Mouse (Mus musculus) MEL (cell line): ENCODE measurements around the gene Nr4a1. TPM values are rescaled to one million over a fixed set of nuclear protein-coding genes. Genes with fewer than 3 reads are reported as not detected.

ENCODE experiments used
- DNase-seq: peaks from one replicate; pipeline ENCODE4 v3.0.0; 2011; ENCODE audit warnings: low read depth, low spot score
- H3K27ac ChIP-seq: 2 replicates; pipeline ENCODE4 v1.5.1; 2012; ENCODE audit warnings: low read depth, mild to moderate bottlenecking, control low read depth, low read length, moderate library complexity; ENCODE audit not compliant: control insufficient read depth
- H3K27me3 ChIP-seq, 2 experiments: fragments of 150-350 bp in 1 of 2; sonication (generic) in 1 of 2; 2 replicates each; pipeline ENCODE4 v1.6.1; 2012; ENCODE audit warnings: low read length in 2 of 2, mild to moderate bottlenecking in 2 of 2, improper control_type of control experiment in 1 of 2, moderate library complexity in 1 of 2; ENCODE audit not compliant: insufficient read depth in 2 of 2, control insufficient read depth in 1 of 2
- H3K36me3 ChIP-seq, 2 experiments: 2 replicates each; pipeline ENCODE4 v1.6.1; 2012 to 2014; ENCODE audit warnings: low read length in 2 of 2, improper control_type of control experiment in 1 of 2, inconsistent platforms in 1 of 2, mild to moderate bottlenecking in 1 of 2; ENCODE audit not compliant: insufficient read depth in 2 of 2, control insufficient read depth in 1 of 2
- H3K4me1 ChIP-seq, 2 experiments: fragments of 150-350 bp in 1 of 2; sonication (generic) in 1 of 2; 2 replicates each; pipeline ENCODE4 v1.6.1; 2012; ENCODE audit warnings: low read length in 2 of 2, improper control_type of control experiment in 1 of 2, mild to moderate bottlenecking in 1 of 2; ENCODE audit not compliant: insufficient read depth in 2 of 2, control insufficient read depth in 1 of 2
- H3K4me3 ChIP-seq, 2 experiments: fragments of 150-350 bp in 1 of 2; sonication (generic) in 1 of 2; 2 replicates each; pipeline ENCODE4 v1.5.1; 2012; ENCODE audit warnings: low read depth in 2 of 2, low read length in 2 of 2, mild to moderate bottlenecking in 2 of 2, moderate library complexity in 2 of 2, control low read depth in 1 of 2, improper control_type of control experiment in 1 of 2; ENCODE audit not compliant: control insufficient read depth in 1 of 2, insufficient read depth in 1 of 2
- H3K79me2 ChIP-seq: 2 replicates; pipeline ENCODE4 v1.6.1; 2012; ENCODE audit warnings: mild to moderate bottlenecking, low read length, moderate library complexity; ENCODE audit not compliant: control insufficient read depth, poor library complexity, insufficient read depth
- H3K9ac ChIP-seq: 2 replicates; pipeline ENCODE4 v1.6.1; 2012; ENCODE audit warnings: low read depth, mild to moderate bottlenecking, control low read depth, low read length, moderate library complexity; ENCODE audit not compliant: control insufficient read depth, poor library complexity, severe bottlenecking
- H3K9me3 ChIP-seq: fragments of 150-350 bp; sonication (generic); replicated peaks from 2 replicates; pipeline ENCODE4 v1.6.1; 2012; ENCODE audit warnings: mild to moderate bottlenecking, low read length, improper control_type of control experiment, moderate library complexity; ENCODE audit not compliant: insufficient read depth
- CHD2 ChIP-seq: IDR thresholded peaks from 2 replicates; pipeline ENCODE4 v1.6.1; 2011; ENCODE audit warnings: low read length, improper control_type of control experiment
- ELF1 ChIP-seq: IDR thresholded peaks from 2 replicates; pipeline ENCODE4 v1.6.1; 2014; ENCODE audit warnings: low read depth, mild to moderate bottlenecking, inconsistent platforms, low read length, improper control_type of control experiment, moderate library complexity
- EP300 ChIP-seq, 2 experiments: IDR thresholded peaks; 2 replicates each; pipeline ENCODE4 v1.6.1; 2011; ENCODE audit warnings: improper control_type of control experiment in 2 of 2, low read length in 2 of 2, low read depth in 1 of 2, mild to moderate bottlenecking in 1 of 2
- GABPA ChIP-seq: IDR thresholded peaks from 2 replicates; pipeline ENCODE4 v1.6.1; 2012; ENCODE audit warnings: low read depth, mild to moderate bottlenecking, inconsistent platforms, low read length, improper control_type of control experiment, moderate library complexity
- MAFK ChIP-seq: IDR thresholded peaks from 2 replicates; pipeline ENCODE4 v1.6.1; 2011; ENCODE audit warnings: low read depth, mild to moderate bottlenecking, low read length, improper control_type of control experiment, borderline replicate concordance
- MAZ ChIP-seq: IDR thresholded peaks from 2 replicates; pipeline ENCODE4 v1.6.1; 2012; ENCODE audit warnings: low read depth, mild to moderate bottlenecking, inconsistent platforms, low read length, improper control_type of control experiment
- MEF2A ChIP-seq: IDR thresholded peaks from 2 replicates; pipeline ENCODE4 v1.6.1; 2014; ENCODE audit warnings: low read depth, mild to moderate bottlenecking, inconsistent platforms, low read length, improper control_type of control experiment; ENCODE audit not compliant: poor library complexity, insufficient replicate concordance, severe bottlenecking; ENCODE audit errors: extremely low read depth
- MYC ChIP-seq: IDR thresholded peaks from 2 replicates; pipeline ENCODE4 v1.6.1; 2011; ENCODE audit warnings: low read depth, mild to moderate bottlenecking, low read length, improper control_type of control experiment, moderate library complexity
- POLR2AphosphoS5 ChIP-seq: IDR thresholded peaks from 2 replicates; pipeline ENCODE4 v1.6.1; 2012; ENCODE audit warnings: low read depth, borderline replicate concordance, mild to moderate bottlenecking, inconsistent platforms, low read length, moderate library complexity, mixed read lengths
- RCOR1 ChIP-seq: IDR thresholded peaks from 2 replicates; pipeline ENCODE4 v1.6.1; 2012; ENCODE audit warnings: low read depth, mild to moderate bottlenecking, inconsistent platforms, low read length, improper control_type of control experiment
- SIN3A ChIP-seq: IDR thresholded peaks from 2 replicates; pipeline ENCODE4 v1.6.1; 2012; ENCODE audit warnings: low read length, improper control_type of control experiment, inconsistent platforms
- TBP ChIP-seq: IDR thresholded peaks from 2 replicates; pipeline ENCODE4 v1.8.0; 2011; ENCODE audit warnings: low read depth, low read length, improper control_type of control experiment
- TCF12 ChIP-seq: IDR thresholded peaks from 2 replicates; pipeline ENCODE4 v1.6.1; 2014; ENCODE audit warnings: low read depth, mild to moderate bottlenecking, inconsistent platforms, low read length, improper control_type of control experiment, moderate library complexity
- polyA plus RNA-seq, 2 experiments: library from polyadenylated mRNA; stranded (reverse) in 1 of 2; unstranded in 1 of 2; fragments of >175 nt in 1 of 2; fragments of >200 nt in 1 of 2; gene quantifications; 2 replicates each; pipeline versions ENCODE4 v1.2.1 to v1.2.4; 2012; ENCODE audit warnings: low replicate concordance in 2 of 2, low read depth in 1 of 2; ENCODE audit not compliant: insufficient read length in 2 of 2, insufficient read depth in 1 of 2, missing spikeins in 1 of 2
- total RNA-seq: library from RNA; depleted of rRNA; stranded (reverse); fragments of 300-350 nt; gene quantifications from 2 replicates; pipeline ENCODE4 v1.2.3, GENCODE M21; 2012

Nr4a1 gene
- total and polyA plus RNA-seq, 3 experiments = 2.0 to 12.8 TPM; not detected in 1

GRCm38 (mm10) chr15:101300128-101300527 lies 46.1 kb downstream of the Nr4a1 start (continued):
- TF ChIP-seq MAFK (peak; percentile 31; the same call in 1 of the 2 replicates), EP300 (IDR thresholded peaks at IDR 0.05; ENCODE audit: low read depth in 1 of 2, low read length in 2 of 2) (peak; percentile 76 to 79)

GRCm38 (mm10) chr15:101302201-101302600 lies 48.1 kb downstream of the Nr4a1 start:
- no peak for TF ChIP-seq MYC
- TF ChIP-seq GABPA = no peak
- no peak for TF ChIP-seq MEF2A
- no peak for TF ChIP-seq POLR2AphosphoS5
- no peak for TF ChIP-seq MAZ
- TF ChIP-seq TCF12 = no peak
- TF ChIP-seq RCOR1 = no peak
- no peak for TF ChIP-seq TBP
- TF ChIP-seq SIN3A = no peak
- TF ChIP-seq EP300 (IDR thresholded peaks at IDR 0.05; ENCODE audit: low read depth in 1 of 2, low read length in 2 of 2) = no peak
- TF ChIP-seq ELF1 = no peak
- no peak for TF ChIP-seq CHD2
- TF ChIP-seq, all 39 proteins: peak for 0
- Histone ChIP-seq H3K27ac (no peak overlapping the region), H3K4me1 (peaks cover 10 to 21% of the 10 kb centered on the region in 2 experiments; a peak in 3 of 4 replicates), H3K9me3 (no peaks in the 10 kb centered on the region), H3K36me3 (peaks cover 0 to 11% of the 10 kb centered on the region in 2 experiments; a peak in 2 of 4 replicates), H3K4me3 (no peak overlapping the region), H3K9ac (no peak overlapping the region), H3K79me2 (no peaks in the 10 kb centered on the region), H3K27me3 (no peaks in the 10 kb centered on the region)
- DNase-seq = no peak

- DNase-seq = no peak
- H3K27me3 ChIP-seq = no peaks in the 10 kb centered on the region
- H3K9ac ChIP-seq = no peak overlapping the region
- peaks cover 10 to 16% of the 10 kb centered on the region in 2 experiments; a peak in 3 of 4 replicates for H3K4me1 ChIP-seq
- H3K79me2 ChIP-seq = no peaks in the 10 kb centered on the region
- peaks cover 0 to 11% of the 10 kb centered on the region in 2 experiments; a peak in 2 of 4 replicates for H3K36me3 ChIP-seq
- H3K27ac ChIP-seq = no peak overlapping the region
- no peak overlapping the region for H3K4me3 ChIP-seq
- TF ChIP-seq ELF1 (no peak), RCOR1 (no peak), CHD2 (no peak)
- TF ChIP-seq, all 39 proteins: peak for 0
- H3K9me3 ChIP-seq = no peaks in the 10 kb centered on the region
Observed at GRCm38 (mm10) chr15:101303830-101304229, 49.8 kb downstream of the Nr4a1 start.
